Mouse (Mus musculus) cerebellum, adult 2 months (tissue): ENCODE data around the gene Rpia.

ENCODE experiments used
- CTCF ChIP-seq: fragments of 200-500 bp; IDR thresholded peaks from 2 replicates; pipeline ENCODE4 v1.5.1; 2011; ENCODE audit warnings: low read depth, mild to moderate bottlenecking, control low read depth, low read length, moderate library complexity, borderline replicate concordance; ENCODE audit not compliant: insufficient read depth
- POLR2A ChIP-seq: fragments of 200-500 bp; IDR thresholded peaks from 2 replicates; pipeline ENCODE4 v1.6.1; 2011; ENCODE audit warnings: low read length, control low read depth, borderline replicate concordance; ENCODE audit not compliant: insufficient read depth

GRCm38 (mm10) chr6:70812526-70812895 lies 20.5 kb upstream of the Rpia start:
- no peak for TF ChIP-seq CTCF
- TF ChIP-seq POLR2A, result no peak
